Mouse (Mus musculus): ENCODE data around the gene Slc4a11. TPM values are rescaled to one million over a fixed set of nuclear protein-coding genes. Genes with fewer than 3 reads are reported as not detected.
A peak's percentile ranks its signal among the peaks of the same experiment; 100 is the strongest.

The Slc4a11 gene
- under 1 TPM in 2 of 4 experiments, not detected in 2; 0.18 to 0.43 TPM for total RNA-seq (2022)

DNA sequence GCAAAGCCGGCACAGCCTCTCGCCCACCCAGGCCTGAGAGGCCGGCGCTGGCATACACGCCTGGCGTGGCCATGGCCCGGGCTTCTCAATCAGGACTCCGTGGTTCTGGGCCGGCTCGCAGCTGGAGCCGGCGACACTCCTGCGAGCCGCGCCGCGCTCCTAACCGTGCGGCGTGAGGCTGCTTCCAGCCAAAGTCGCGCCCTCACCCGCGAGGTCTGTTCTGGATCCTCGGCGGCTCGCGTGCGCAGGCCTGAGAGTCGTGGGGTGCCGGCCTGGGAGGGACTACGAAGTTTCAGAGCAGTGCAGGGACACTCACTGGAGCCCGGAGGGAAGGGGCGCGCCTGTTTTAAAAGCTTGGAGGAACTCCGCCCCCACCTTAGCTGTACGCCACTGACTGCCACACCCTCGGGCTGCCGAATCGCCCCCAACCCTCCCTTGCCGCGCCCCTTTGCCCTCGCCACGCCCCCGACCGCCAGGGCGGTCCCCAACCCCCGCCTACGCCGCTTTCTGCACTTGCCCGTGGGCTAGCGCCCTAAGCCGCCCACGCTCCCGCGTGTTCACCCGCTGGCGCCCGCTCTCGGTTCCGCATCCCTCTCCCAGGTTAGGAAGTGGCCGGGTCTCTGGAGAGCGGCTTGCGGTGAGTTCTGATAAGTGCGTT, at the start of gene Slc4a11:
Gene Slc4a11 (minus strand): TSS at position 367 of the 658 bp plus-strand sequence.
- DNase-seq (ENCODE audit: low spot score in 2 of 2) = peak in 1 of 2 experiments; percentile 13

GRCm38 (mm10) chr2:130743576-130743975, 46.3 kb upstream of the Slc4a11 start:
- no peak for DNase-seq (ENCODE audit: low spot score in 2 of 2)

DNA sequence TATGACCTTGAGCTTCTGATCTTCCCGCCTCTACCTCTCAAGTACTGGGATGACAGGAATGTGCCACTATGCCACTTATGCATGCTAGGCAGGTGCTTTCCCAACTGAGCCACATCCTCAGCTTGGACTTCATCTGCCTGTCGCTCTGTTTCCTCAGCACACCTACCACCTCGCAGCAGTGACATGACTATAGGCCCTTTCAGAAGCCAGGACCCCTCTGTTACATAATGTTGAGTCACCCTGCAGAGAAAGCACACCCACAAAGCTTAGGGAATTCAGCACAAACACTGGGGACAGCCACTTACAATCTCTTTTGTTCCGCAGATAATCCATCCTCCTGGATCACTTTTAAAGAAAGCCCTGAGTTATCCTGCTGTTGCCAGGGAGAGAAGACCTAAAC, 42.8 kb upstream of the Slc4a11 start:
- DNase-seq (ENCODE audit: low spot score in 2 of 2) = no peak

GRCm38 (mm10) chr2:130738019-130738418, 40.7 kb upstream of the Slc4a11 start:
- no peak for DNase-seq (ENCODE audit: low spot score in 2 of 2)

DNA sequence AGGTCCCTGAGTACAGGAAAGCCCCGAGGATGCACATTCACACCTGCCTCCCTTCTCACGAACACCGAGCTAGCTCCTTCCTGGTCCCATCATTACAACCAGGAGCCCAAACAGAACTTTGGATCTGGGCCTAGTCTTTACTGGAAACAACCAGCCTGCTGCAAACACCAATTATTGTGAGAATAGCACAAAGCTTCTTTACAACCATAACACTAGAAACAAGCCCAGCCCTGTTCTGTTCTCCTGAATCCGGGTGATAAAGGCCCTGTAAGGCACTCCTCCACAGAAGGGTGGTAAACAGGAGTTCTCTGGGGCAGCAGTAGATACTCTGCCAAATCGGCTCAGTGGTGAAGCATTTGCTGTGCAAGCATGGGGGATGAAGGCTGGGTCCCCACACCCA, 38.0 kb upstream of the Slc4a11 start:
- no peak for DNase-seq (ENCODE audit: low spot score in 2 of 2)

GRCm38 (mm10) chr2:130733444-130733843, 36.1 kb upstream of the Slc4a11 start:
- no peak for DNase-seq (ENCODE audit: low spot score in 2 of 2)

- DNase-seq (ENCODE audit: low spot score in 2 of 2) = no peak
Observed at GRCm38 (mm10) chr2:130731855-130732254, 34.5 kb upstream of the Slc4a11 start.

DNA sequence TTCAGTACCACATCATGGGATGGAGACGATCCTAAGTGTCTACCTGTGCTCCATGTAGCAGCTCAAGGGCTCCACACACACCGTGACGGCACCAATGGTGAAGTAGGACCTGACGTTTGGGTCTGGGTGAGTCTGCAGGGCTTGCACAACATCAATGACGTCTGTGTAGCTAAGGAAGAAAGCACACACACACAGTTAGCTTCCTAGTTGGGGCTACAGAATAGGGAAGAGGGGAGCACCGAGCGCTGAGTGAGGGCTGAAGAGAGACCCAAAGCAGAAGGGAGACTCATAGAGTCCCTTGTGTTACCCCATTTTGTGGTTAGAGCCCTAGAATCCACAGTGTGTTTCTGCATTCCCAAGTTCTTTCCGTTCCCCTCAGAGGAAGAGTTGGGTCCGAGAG, 33.4 kb upstream of the Slc4a11 start:
- DNase-seq (ENCODE audit: low spot score in 2 of 2) = no peak

GRCm38 (mm10) chr2:130728906-130729585, 31.7 kb upstream of the Slc4a11 start:
- DNase-seq (ENCODE audit: low spot score in 2 of 2) = no peak

DNA sequence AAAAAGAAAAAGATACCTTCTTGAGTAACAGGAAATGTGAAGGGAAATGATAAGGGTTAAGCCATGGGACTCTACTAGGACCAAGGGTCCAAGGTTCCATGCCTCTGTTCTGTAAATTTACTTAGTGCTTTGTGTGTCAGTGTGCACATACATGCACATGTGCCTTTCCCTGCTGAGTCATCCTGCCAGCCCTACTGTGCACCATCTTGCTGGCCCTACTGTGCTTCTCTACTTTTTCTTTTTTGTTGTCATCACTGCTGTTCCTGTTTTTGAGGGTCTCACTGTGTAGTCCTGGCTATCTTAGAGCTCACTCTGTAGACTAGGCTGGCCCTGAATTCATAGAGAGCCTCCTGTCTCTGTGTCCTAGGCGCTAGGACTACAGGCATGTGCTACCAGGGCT, 30.4 kb upstream of the Slc4a11 start:
- no peak for DNase-seq (ENCODE audit: low spot score in 2 of 2)

DNA sequence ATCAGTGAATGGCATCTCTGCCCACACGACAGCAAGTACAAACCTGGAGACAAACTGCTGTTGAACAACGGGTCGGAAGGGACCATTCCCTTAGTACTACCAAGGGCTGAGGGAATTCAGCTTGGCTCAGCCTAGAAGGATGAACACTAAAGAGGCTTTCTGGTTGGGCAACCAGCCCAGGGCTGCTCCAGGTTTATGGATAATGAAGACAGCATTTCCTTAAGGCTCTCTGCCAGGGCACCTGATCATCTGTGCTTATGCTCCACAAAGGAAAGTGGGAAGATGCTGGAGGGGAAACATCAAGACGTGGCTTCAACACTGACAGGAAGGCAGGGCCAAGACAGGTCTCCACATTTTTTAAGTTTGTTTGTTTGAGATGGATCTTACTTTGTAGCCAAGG, 27.1 kb upstream of the Slc4a11 start:
- DNase-seq (ENCODE audit: low spot score in 2 of 2) = no peak

- DNase-seq (ENCODE audit: low spot score in 2 of 2) = no peak
Observed at GRCm38 (mm10) chr2:130717951-130718350, 20.6 kb upstream of the Slc4a11 start.

DNA sequence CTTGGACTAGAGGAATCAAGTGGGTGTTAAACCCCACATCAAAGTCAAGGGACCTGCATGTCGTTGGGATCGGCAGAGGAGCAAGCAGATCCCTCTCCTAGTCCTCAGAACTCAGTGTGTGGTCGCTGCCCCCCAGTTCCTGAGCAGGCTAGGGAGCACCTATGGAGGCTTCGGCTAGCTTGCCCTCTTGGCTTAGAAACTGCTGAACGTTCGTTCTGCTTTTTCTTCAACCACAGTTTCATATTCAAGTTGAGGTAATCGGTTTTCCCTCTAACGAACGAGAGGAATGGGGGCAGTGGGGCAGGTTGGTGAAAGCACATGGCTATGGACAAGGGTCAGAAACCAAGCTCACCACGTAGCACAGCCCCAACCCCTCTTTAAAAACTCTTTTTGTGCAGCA, 9.7 kb upstream of the Slc4a11 start:
- DNase-seq (ENCODE audit: low spot score in 2 of 2) = no peak

GRCm38 (mm10) chr2:130706602-130707001, 9.3 kb upstream of the Slc4a11 start:
- no peak for DNase-seq (ENCODE audit: low spot score in 2 of 2)

DNA sequence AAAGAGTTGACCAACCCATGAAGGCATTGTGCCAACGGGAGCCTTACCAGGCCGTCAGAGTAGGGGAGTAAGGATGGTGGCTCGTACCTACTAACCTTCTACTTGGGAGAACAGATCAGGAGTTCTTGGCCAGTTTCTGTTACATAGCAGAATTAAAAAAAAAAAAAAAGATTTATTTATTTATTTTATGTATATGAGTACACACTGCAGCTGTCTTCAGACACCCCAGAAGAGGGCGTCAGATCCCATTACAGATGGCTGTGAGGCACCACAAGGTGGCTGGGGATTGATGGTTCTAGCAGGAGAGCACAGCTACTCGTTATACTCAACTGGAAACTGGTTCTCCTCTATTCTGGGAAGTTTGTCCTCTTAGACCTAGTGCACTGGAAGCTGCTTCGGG, 7.9 kb upstream of the Slc4a11 start:
- no peak for DNase-seq (ENCODE audit: low spot score in 2 of 2)

DNA sequence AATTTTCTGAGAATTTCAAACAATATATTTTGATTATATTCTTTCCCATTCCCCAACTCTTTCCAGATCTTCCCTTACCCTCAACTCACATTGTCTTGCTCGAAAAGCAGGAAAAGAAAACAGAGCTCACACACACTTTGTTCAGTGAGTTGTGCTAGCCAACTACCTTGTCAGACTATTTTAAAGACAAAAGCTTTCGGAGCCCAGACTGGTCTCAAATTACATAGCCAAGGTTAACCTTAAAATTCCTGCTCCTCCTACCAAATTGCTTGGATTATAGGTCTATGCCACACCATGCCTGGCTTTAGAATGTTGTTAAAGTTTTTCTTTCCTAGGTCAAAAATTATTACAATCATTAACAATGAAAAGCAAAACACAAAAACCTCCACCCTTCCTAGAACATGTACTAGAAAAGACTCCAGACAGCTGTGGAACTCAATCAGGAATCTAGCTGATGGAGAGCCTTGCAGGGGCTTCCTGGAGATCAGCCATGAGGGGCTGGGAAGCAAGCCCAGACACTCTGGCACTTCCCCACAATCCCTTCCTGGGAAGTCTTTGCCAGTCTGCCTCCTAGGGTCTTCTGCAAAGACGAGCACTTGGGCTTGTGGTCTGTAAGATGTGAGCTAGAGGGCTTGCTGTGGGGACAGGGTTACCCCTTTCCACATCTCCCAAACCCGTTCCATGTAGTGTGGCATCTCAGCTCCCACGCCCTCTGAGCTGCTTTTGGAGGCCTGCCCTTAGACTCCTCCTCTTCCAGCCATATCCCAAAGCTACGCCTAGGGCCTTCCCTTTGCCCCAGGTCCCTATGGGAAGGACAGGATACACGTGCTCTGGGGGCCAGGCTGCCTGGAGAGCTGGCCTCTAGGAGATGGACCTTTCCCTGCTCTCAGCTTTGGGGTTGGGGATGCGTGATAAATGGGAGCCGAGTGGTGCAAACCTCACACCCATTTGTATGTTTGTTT, 7.0 kb upstream of the Slc4a11 start:
- no peak for DNase-seq (ENCODE audit: low spot score in 2 of 2)

- no peak for DNase-seq (ENCODE audit: low spot score in 2 of 2)
Observed at GRCm38 (mm10) chr2:130697821-130698266, 525 bp upstream of the Slc4a11 start.

GRCm38 (mm10) chr2:130696700-130697152, 593 bp downstream of the Slc4a11 start:
- DNase-seq (ENCODE audit: low spot score in 2 of 2) = no peak

- DNase-seq (ENCODE audit: low spot score in 2 of 2) = no peak
Observed at GRCm38 (mm10) chr2:130693563-130693962, 3.8 kb downstream of the Slc4a11 start.

GRCm38 (mm10) chr2:130689011-130689410, 8.3 kb downstream of the Slc4a11 start:
- DNase-seq (ENCODE audit: low spot score in 2 of 2) = no peak

DNA sequence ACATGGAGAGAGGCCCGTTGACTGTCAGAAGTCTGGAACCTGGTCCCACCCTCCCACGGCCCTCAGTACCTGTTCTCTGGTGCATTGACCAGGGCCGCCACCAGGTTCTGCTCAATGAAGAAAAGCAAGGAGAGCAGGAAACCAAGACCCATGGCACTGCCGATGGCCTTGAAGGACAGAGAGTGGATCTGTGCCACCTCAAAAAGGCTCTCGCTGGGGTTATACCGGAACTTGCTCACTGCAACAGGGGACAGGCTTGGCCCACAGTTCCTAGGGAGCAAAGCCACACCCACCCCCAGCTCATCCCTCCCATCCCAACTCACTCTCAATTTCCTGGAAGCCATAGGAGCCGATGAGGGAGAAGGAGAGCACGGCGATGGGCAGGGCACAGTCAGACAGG, 11.9 kb downstream of the Slc4a11 start:
- DNase-seq (ENCODE audit: low spot score in 2 of 2) = no peak

DNA sequence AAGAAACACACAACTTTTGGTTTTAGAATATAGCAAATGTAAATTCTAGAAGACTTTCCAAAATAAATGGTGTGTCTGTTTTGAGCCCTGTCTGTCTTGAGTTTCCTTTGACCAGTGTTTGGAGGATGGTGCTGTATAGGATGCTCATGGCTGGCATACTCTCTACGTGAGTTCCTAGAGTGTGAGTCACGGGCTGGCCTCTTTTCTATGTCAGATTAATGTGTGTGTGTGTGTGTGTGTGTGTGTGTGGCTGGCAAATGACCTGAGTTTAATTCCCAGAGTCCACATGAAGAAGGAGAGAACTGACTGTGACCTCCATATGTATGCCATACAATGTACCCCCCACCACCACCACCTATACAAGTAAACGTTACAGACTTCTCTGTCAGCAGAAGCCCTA, 15.8 kb downstream of the Slc4a11 start:
- DNase-seq (ENCODE audit: low spot score in 2 of 2) = no peak

All from gastrocnemius, adult 8-10 months (tissue).